Mouse (Mus musculus) limb, embryonic 11.5 days (tissue): ENCODE data around the gene Prkn. TPM values are rescaled to one million over a fixed set of nuclear protein-coding genes. Genes with fewer than 3 reads are reported as not detected.

Experiments
- ATAC-seq: fragments of 200-750 bp; cut with Nextera tagmentation; 2 replicates; pipeline ENCODE4 v1.8.0; 2017; ENCODE audit warnings: low read depth; ENCODE audit not compliant: insufficient number of reproducible peaks, low FRiP score, low TSS enrichment
- DNase-seq: peaks from one replicate; pipeline ENCODE4 v3.0.0-alpha.2; 2015; ENCODE audit warnings: low spot score
- H3K27ac ChIP-seq: fragments of 300-500 bp; sonication (generic); replicated peaks from 2 replicates; pipeline ENCODE4 v1.5.1; 2014; ENCODE audit warnings: low read depth, mild to moderate bottlenecking, low read length
- H3K27me3 ChIP-seq: fragments of 300-500 bp; sonication (generic); 2 replicates; pipeline ENCODE4 v1.6.1; 2014; ENCODE audit warnings: mild to moderate bottlenecking, low read length, mixed read lengths; ENCODE audit not compliant: control insufficient read depth, insufficient read depth
- H3K36me3 ChIP-seq: fragments of 300-500 bp; sonication (generic); 2 replicates; pipeline ENCODE4 v1.6.1; 2014; ENCODE audit warnings: mild to moderate bottlenecking, low read length, moderate library complexity, mixed read lengths; ENCODE audit not compliant: control insufficient read depth, insufficient read depth
- H3K4me1 ChIP-seq: fragments of 300-500 bp; sonication (generic); 2 replicates; pipeline ENCODE4 v1.6.1; 2014; ENCODE audit warnings: low read length, mixed read lengths; ENCODE audit not compliant: control insufficient read depth, insufficient read depth
- H3K4me2 ChIP-seq: fragments of 300-500 bp; sonication (generic); 2 replicates; pipeline ENCODE4 v1.6.1; 2014; ENCODE audit warnings: low read depth, mild to moderate bottlenecking, moderate library complexity; ENCODE audit not compliant: severe bottlenecking
- H3K4me3 ChIP-seq: fragments of 300-500 bp; sonication (generic); 2 replicates; pipeline ENCODE4 v1.5.1; 2014; ENCODE audit warnings: low read depth, low read length
- H3K9ac ChIP-seq: fragments of 300-500 bp; sonication (generic); 2 replicates; pipeline ENCODE4 v1.6.1; 2014; ENCODE audit warnings: mild to moderate bottlenecking, low read length
- H3K9me3 ChIP-seq: fragments of 300-500 bp; sonication (generic); 2 replicates; pipeline ENCODE4 v1.6.1; 2016; ENCODE audit warnings: low read length; ENCODE audit not compliant: control insufficient read depth
- WGBS: fragments of 180-500 bp; shearing (Covaris S2); extraction: QIAGEN DNeasy Blood & Tissue Kit; methylation state at CpG from one replicate; pipeline ENCODE4 v1.1.7; 2014; 5-methylcytosine and 5-hydroxymethylcytosine counted together
- polyA plus RNA-seq: library from polyadenylated mRNA; unstranded; fragments of >200 nt; fragmentation: Nextera tagmentation; extraction: Ambion mirVana; gene quantifications from 2 replicates; pipeline ENCODE4 v1.2.1, GENCODE M21; 2014

The Prkn gene
- polyA plus RNA-seq, 1 experiment from 2014 or later = 1.2 TPM

DNA sequence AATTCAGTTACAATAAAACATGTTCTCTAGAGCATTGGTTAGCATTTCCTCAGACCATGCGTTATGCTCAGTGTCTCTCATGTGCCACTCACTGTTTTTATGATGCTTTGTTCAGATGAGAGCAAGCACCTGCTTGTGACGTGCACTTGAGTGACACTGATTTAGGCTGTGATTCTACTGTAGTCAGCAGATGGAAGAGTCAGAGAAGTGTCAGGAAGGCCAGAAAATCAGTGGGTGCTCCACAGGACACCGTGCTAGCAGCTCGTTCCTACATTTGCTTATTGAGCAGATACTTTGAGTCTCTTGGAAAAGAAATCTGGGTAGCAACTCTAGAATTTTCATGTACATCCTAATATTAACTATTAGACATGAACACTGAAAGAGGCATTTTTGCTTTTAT lies 106.4 kb downstream of the Prkn start:
- no peaks in the 10 kb centered on the region for H3K27me3 ChIP-seq
- 86% methylated on average over 4 of the region's 4 CpGs for WGBS
- no peaks in the 10 kb centered on the region for H3K4me1 ChIP-seq
- no peak overlapping the region for H3K4me3 ChIP-seq
- DNase-seq = no peak
- H3K9ac ChIP-seq = no peak overlapping the region
- no peak for ATAC-seq
- H3K27ac ChIP-seq = no peak overlapping the region
- no peak overlapping the region for H3K4me2 ChIP-seq
- H3K9me3 ChIP-seq = no peaks in the 10 kb centered on the region
- no peaks in the 10 kb centered on the region for H3K36me3 ChIP-seq

DNA sequence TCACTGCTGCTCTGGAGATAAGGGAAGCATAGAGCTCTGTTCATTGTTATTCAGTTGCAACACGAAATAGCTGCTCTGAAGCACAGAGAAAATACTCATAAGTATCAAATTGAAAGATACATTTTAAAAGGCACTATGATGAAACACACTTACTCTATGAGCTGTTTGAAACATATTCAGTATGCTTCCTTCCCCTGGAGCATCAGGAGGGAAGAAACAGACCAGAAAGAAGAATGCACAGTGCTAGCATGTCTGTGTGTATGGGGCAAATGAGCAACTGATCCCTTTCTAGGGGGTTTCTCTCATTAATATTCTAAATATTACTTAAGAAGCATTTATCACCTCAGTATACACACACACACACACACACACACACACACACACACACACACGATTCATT lies 107.4 kb downstream of the Prkn start:
- DNase-seq = no peak
- 83% methylated on average over 2 of the region's 2 CpGs for WGBS
- Histone ChIP-seq H3K4me3 (no peak overlapping the region), H3K27me3 (no peaks in the 10 kb centered on the region), H3K9ac (no peak overlapping the region), H3K36me3 (no peaks in the 10 kb centered on the region), H3K9me3 (no peaks in the 10 kb centered on the region), H3K4me2 (no peak overlapping the region), H3K27ac (no peak overlapping the region), H3K4me1 (no peaks in the 10 kb centered on the region)
- ATAC-seq = no peak

DNA sequence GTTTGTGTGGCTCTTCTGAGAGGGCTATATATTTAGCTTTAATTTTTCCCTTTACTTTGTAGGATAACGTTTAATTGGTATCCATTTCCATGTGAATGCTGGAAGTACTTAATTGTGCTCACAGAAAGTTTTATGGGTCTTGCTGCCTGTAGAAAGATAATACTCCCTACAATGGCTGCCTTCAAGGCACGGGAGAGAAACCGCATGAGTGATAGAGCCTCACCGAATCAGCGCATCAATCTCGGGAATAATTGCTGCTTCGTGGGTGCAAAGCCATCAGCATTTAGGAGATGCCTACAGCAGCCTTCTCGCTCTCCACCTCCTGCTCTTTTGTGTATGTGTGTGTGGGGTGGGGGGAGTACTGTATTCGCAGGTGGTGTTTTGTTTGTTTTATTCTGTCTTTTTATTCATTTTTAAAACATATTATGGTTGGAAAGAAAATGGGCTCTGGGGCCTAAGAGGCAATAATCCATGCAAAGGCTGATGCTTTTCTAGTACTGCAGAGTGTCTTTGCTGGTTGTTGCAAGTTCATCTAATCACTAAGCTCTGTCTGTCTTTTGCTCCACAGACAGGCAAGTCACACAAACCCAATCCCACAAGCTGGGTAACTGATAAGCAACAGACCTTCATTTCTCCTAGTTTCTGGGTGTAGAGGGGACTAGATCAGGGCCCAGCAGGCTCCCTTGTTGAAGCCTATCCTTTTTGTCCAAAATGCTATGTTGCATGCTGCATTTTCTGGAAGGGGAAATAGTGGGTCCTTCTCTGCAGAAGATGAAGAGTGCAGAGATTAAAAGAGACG lies 119.1 kb downstream of the Prkn start:
- Histone ChIP-seq H3K4me2 (no peak overlapping the region), H3K27me3 (no peaks in the 10 kb centered on the region), H3K4me3 (no peak overlapping the region), H3K27ac (no peak overlapping the region), H3K9ac (no peak overlapping the region), H3K4me1 (no peaks in the 10 kb centered on the region), H3K9me3 (no peaks in the 10 kb centered on the region), H3K36me3 (no peaks in the 10 kb centered on the region)
- ATAC-seq (no peak), DNase-seq (no peak)
- 73% methylated on average over 10 of the region's 10 CpGs for WGBS

DNA sequence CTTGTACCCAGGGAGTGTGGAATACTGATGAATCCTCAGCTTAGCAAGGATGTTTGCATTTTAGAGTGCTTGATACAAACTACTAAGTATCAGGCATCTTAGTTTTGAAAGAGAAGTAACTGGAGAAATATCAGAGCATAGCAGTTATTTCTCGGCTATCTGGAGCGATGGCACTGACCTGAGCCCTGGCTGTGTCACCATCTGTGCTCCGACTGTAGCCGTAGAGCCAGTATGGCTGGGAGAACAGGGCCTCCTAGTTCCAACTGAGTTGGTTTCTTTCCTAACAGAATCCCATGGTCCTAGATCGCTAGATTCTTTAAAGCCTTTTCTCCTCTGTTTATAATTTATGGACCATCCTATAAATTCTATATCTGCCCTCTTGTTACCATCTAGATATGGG lies 122.0 kb downstream of the Prkn start:
- H3K36me3 ChIP-seq = no peaks in the 10 kb centered on the region
- no peak overlapping the region for H3K27ac ChIP-seq
- no peak overlapping the region for H3K4me3 ChIP-seq
- H3K4me1 ChIP-seq = no peaks in the 10 kb centered on the region
- no peak overlapping the region for H3K9ac ChIP-seq
- no peaks in the 10 kb centered on the region for H3K27me3 ChIP-seq
- no peak for ATAC-seq
- H3K4me2 ChIP-seq = no peak overlapping the region
- no peaks in the 10 kb centered on the region for H3K9me3 ChIP-seq
- 92% methylated on average over 5 of the region's 5 CpGs for WGBS
- no peak for DNase-seq

DNA sequence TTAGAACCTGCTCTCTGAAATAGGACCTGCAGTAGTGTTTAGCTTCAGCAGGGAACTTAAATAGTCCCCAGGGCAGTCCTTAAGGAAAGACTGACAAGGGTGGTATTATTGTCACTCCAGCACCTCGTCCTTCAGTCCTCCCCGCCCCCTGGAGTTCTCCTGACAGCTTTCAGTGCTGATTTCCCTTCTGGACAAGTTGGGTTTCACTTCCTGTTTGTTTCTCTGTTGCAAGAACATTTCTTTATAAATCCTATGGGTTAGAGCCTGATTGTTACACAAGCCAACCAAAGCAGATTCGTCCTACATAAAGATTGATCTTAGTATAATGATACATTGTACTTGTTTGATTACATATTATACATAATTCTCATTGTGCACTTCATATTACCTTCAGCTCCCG lies 142.0 kb downstream of the Prkn start:
- Histone ChIP-seq H3K9me3 (no peaks in the 10 kb centered on the region), H3K4me3 (no peak overlapping the region), H3K4me1 (no peaks in the 10 kb centered on the region), H3K27ac (no peak overlapping the region), H3K27me3 (no peaks in the 10 kb centered on the region), H3K4me2 (no peak overlapping the region), H3K36me3 (no peaks in the 10 kb centered on the region), H3K9ac (no peak overlapping the region)
- 64% methylated on average over 4 of the region's 4 CpGs for WGBS
- no peak for DNase-seq
- no peak for ATAC-seq

DNA sequence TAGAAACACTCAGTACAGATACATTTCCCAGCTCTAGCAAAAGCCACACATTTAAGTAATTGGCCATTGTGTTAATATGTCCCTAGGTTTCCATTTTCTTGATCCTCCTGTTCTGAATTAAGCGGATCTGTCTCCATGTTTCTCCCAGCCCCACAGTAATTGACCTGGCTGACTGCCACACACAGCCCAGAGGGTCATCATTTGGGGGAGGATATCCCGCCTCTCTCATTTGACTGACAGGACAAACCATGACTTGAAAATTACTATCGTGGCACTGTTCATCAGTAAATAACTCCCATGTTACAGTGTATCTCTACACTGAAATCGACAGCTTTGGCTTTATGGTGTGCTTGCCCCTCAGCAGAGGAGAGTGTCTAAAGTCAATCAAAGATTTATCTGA lies 146.9 kb downstream of the Prkn start:
- Histone ChIP-seq H3K4me2 (no peak overlapping the region), H3K36me3 (no peaks in the 10 kb centered on the region), H3K27ac (no peak overlapping the region), H3K4me3 (no peak overlapping the region), H3K9me3 (no peaks in the 10 kb centered on the region), H3K27me3 (no peaks in the 10 kb centered on the region), H3K9ac (no peak overlapping the region), H3K4me1 (no peaks in the 10 kb centered on the region)
- DNase-seq (no peak), ATAC-seq (no peak)
- 89% methylated on average over 4 of the region's 4 CpGs for WGBS

DNA sequence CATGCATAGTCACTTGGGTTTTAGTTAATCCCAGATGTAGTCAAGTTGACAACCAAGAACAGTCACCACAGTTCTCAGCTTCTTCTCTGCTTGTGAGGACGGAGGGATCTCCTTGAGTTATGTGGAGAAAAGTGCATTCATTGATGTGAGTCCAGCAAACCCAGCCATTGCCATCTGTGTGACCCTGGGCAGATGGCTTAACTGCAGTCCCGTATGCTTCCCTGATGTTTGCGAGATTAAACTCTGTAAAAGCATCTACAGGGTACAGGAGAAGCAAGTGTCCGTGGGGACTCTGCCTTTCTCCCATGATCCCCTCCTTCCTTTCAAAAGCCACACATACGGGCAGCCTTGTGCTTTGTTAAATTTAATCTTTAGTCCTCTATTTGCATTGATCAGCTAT lies 157.1 kb downstream of the Prkn start:
- no peak overlapping the region for H3K9ac ChIP-seq
- H3K9me3 ChIP-seq = no peaks in the 10 kb centered on the region
- no peak for ATAC-seq
- no peak for DNase-seq
- H3K27me3 ChIP-seq = no peaks in the 10 kb centered on the region
- H3K27ac ChIP-seq = no peak overlapping the region
- no peak overlapping the region for H3K4me3 ChIP-seq
- H3K4me1 ChIP-seq = no peaks in the 10 kb centered on the region
- WGBS = 81% methylated on average over 5 of the region's 5 CpGs
- no peak overlapping the region for H3K4me2 ChIP-seq
- no peaks in the 10 kb centered on the region for H3K36me3 ChIP-seq

DNA sequence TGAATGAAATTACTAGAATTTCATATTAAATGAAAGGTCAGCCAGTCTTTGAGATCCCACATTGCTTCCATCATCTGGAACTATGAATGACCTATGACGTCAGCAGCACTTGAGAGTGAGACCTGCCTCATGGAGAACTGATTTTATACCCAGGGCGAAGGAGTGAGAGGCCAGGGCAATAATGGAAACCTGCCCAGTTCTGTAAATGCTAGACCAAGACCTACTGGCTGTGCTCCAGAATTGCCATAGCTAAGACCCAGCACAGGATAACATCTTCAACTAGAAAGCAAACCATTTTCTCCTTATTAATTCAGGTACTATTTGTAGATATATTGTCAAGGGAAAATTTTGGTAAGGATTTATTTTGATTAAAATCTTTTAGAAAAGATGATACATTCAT lies 183.2 kb downstream of the Prkn start:
- Histone ChIP-seq H3K27me3 (no peaks in the 10 kb centered on the region), H3K4me3 (no peak overlapping the region), H3K4me1 (no peaks in the 10 kb centered on the region), H3K9ac (no peak overlapping the region), H3K27ac (no peak overlapping the region), H3K9me3 (no peaks in the 10 kb centered on the region), H3K36me3 (no peaks in the 10 kb centered on the region), H3K4me2 (no peak overlapping the region)
- WGBS = 85% methylated on average over 2 of the region's 2 CpGs
- ATAC-seq (no peak), DNase-seq (no peak)

DNA sequence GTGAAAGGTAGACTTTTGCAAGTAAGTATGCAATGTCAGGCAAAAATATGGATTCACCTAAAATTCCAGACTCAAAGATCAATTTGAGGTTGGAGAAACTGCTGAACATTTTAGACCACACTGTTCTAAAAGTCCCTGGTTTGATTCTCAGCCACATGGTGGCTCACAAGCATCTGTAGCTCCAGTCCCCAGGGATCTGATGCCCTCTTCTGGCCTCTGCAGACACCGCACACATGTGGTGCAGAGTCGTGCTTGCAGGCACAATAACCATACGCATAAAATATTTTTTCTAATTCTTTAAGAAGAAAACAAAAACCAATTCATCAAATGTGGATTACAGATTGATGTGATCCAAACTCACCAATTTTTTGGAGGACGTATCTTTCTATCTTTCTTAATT lies 189.2 kb downstream of the Prkn start:
- 94% methylated on average over 4 of the region's 4 CpGs for WGBS
- DNase-seq (no peak), ATAC-seq (no peak)
- Histone ChIP-seq H3K9me3 (no peaks in the 10 kb centered on the region), H3K4me3 (no peak overlapping the region), H3K36me3 (no peaks in the 10 kb centered on the region), H3K9ac (no peak overlapping the region), H3K27ac (no peak overlapping the region), H3K4me2 (no peak overlapping the region), H3K4me1 (no peaks in the 10 kb centered on the region), H3K27me3 (no peaks in the 10 kb centered on the region)
